Mouse (Mus musculus) ZHBTc4 (cell line): Measurements from ENCODE around the gene Btbd1.

Source experiments
- DNase-seq: peaks from one replicate; pipeline ENCODE4 v3.0.0-alpha.2; 2011; ENCODE audit warnings: low read depth, low spot score

The Btbd1 gene

GRCm38 (mm10) chr7:81829379-81829894, at the start of gene Btbd1:
Btbd1 (minus strand) TSS chr7:81829431.
- DNase-seq, result peak; percentile 91

GRCm38 (mm10) chr7:81875372-81875771, 46.1 kb upstream of the Btbd1 start:
- DNase-seq, result no peak

GRCm38 (mm10) chr7:81874636-81875035, 45.4 kb upstream of the Btbd1 start:
- DNase-seq, result no peak

GRCm38 (mm10) chr7:81873807-81874206, 44.6 kb upstream of the Btbd1 start:
- no peak for DNase-seq

GRCm38 (mm10) chr7:81872493-81873013, 43.3 kb upstream of the Btbd1 start:
- no peak for DNase-seq

GRCm38 (mm10) chr7:81868158-81868557, 38.9 kb upstream of the Btbd1 start:
- DNase-seq, result peak; percentile 93

- peak; percentile 75 for DNase-seq
These were observed 38.1 kb upstream of the Btbd1 start for GRCm38 (mm10) chr7:81867231-81867930.

GRCm38 (mm10) chr7:81865937-81866336, 36.7 kb upstream of the Btbd1 start:
- DNase-seq, result no peak

GRCm38 (mm10) chr7:81864552-81864951, 35.3 kb upstream of the Btbd1 start:
- no peak for DNase-seq

GRCm38 (mm10) chr7:81862587-81863583, 33.7 kb upstream of the Btbd1 start:
- peak; percentile 39 for DNase-seq

- DNase-seq, result no peak
These were observed 32.7 kb upstream of the Btbd1 start for GRCm38 (mm10) chr7:81861921-81862320.

- DNase-seq, result no peak
These were observed 32.2 kb upstream of the Btbd1 start for GRCm38 (mm10) chr7:81861461-81861860.

GRCm38 (mm10) chr7:81860996-81861395, 31.8 kb upstream of the Btbd1 start:
- no peak for DNase-seq

- DNase-seq, result no peak
These were observed 30.8 kb upstream of the Btbd1 start for GRCm38 (mm10) chr7:81860071-81860470.

- DNase-seq, result peak; percentile 44
These were observed 29.9 kb upstream of the Btbd1 start, which contains the start of gene Tm6sf1 for GRCm38 (mm10) chr7:81858968-81859721. Tm6sf1 (plus strand) TSS chr7:81859001.

GRCm38 (mm10) chr7:81858236-81858635, 29.0 kb upstream of the Btbd1 start:
- peak; percentile 23 for DNase-seq

- no peak for DNase-seq
These were observed 27.0 kb upstream of the Btbd1 start for GRCm38 (mm10) chr7:81856221-81856620.

GRCm38 (mm10) chr7:81855694-81856093, 26.5 kb upstream of the Btbd1 start, which contains the start of gene Gm10160:
Gm10160 (minus strand) TSS chr7:81855794.
- no peak for DNase-seq

- DNase-seq, result no peak
These were observed 25.5 kb upstream of the Btbd1 start for GRCm38 (mm10) chr7:81854568-81855307.

GRCm38 (mm10) chr7:81851706-81852105, 22.5 kb upstream of the Btbd1 start:
- no peak for DNase-seq
